In the genomic region with DNA sequence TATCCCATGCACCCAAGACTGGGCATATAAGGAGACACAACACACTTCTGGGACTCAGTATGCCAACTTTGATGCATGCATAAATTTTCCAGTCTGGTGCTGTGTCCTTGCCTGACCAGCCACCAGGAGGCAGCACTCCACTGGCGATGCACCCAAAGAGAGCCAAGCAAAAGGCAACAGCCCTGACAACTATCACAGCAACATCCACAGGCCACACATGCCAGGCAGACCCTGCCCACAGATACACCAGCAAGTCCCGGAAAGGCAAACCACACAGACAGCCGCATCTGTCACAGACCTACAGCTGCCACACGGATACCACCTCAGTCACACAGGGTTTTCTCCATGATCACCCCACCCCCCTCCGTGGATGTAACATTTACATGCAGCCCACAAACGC, we compare ENCODE assay signal across 9 mouse cellular contexts. TPM values are rescaled to one million over a fixed set of nuclear protein-coding genes. Genes with fewer than 3 reads are reported as not detected.
DNase-seq lines count a peak whose midpoint lies in the region; ATAC-seq and TF ChIP-seq lines count a peak whose summit lies in the region.
"Had no signal": no experiment of that assay in that cellular context is flagged by ENCODE, and none has a peak within 500 bp of the region (broad histone marks: within the 10 kb centered on the region; RNA-seq: fewer than 3 reads in every experiment).

No protein-coding gene starts in this region.

- peak; percentile 75 to 76 for DNase-seq in B cell, adult 2 months
- peak; percentile 70 to 80 for DNase-seq in gastrocnemius, postnatal 4 days (ENCODE audit: low spot score in 2 of 2)
- DNase-seq in layer of hippocampus, adult 18-20 months (ENCODE audit: low spot score in 2 of 2) = peak; percentile 47 to 86
- DNase-seq in lung, postnatal 14 days = peak; percentile 83
- peak; percentile 73 for DNase-seq in retina, postnatal 1 day
- peak; percentile 61 to 70 for DNase-seq in thymus, postnatal 36 days

- H3K27ac ChIP-seq in cortical plate, adult 2 months (ENCODE audit: insufficient read depth, low read length) = no peak overlapping the region

- ATAC-seq in activated CD4-positive, CD25-positive, alpha-beta regulatory T cell, adult 4 months = peak; percentile 36

- no peak for TF ChIP-seq POLR2A in cortical plate, adult 2 months (IDR thresholded peaks at IDR 0.05; ENCODE audit: extremely low read depth, insufficient read depth, low read length)

- H3K4me1 ChIP-seq in cortical plate, adult 2 months (ENCODE audit: control insufficient read depth, insufficient read depth, low read length) = no peaks in the 10 kb centered on the region

- no peak overlapping the region for H3K4me3 ChIP-seq in cortical plate, adult 2 months (ENCODE audit: insufficient read depth, low read length)
- H3K4me3 ChIP-seq: erythroblast, embryonic 14.5 days had no signal

- TF ChIP-seq CTCF in cortical plate, adult 2 months (IDR thresholded peaks at IDR 0.05; ENCODE audit: extremely low read depth, insufficient read depth, low read length) = peak; percentile 95

RNA-seq across cellular contexts. Expression of a gene that starts 41.8 kb away (rescaled TPM):
- not detected for polyA plus RNA-seq in activated CD4-positive, CD25-positive, alpha-beta regulatory T cell, adult 4 months (2017; shearing (Covaris generic))
- polyA plus RNA-seq in cortical plate, adult 2 months (2012; rRNA removed) = 10.3 and 13.1 TPM in 2 replicates
- total RNA-seq in gastrocnemius, postnatal 4 days (2021) = 10 to 100 TPM; 32.1 to 35.9 TPM
- 10 to 100 TPM; 10.8 to 11.4 TPM for total RNA-seq in layer of hippocampus, adult 18-20 months (2021)

RNA-seq across cellular contexts. Expression of a gene that starts 43.9 kb away (rescaled TPM):
- 1 to 10 TPM; 5.1 to 6.7 TPM for polyA plus RNA-seq in activated CD4-positive, CD25-positive, alpha-beta regulatory T cell, adult 4 months (2017; shearing (Covaris generic))
- polyA plus RNA-seq in cortical plate, adult 2 months (2012; rRNA removed) = 0.11 TPM in 1 of 2 replicates, not detected in the other
- not detected for total RNA-seq in gastrocnemius, postnatal 4 days (2021)
- not detected for total RNA-seq in layer of hippocampus, adult 18-20 months (2021)
- polyA plus RNA-seq: erythroblast, embryonic 14.5 days had no signal
